In genomic region chr1:51139605-51140004, GRCm38 (mm10) we compare ENCODE assay signal across 20 mouse cellular contexts.
DNase-seq lines count a peak whose midpoint lies in the region; ATAC-seq lines count a peak whose summit lies in the region.
"Had no signal": no experiment of that assay in that cellular context is flagged by ENCODE, and none has a peak within 500 bp of the region (broad histone marks: within the 10 kb centered on the region; RNA-seq: fewer than 3 reads in every experiment).

No protein-coding gene starts in this region.

- H3K27ac ChIP-seq in limb, embryonic 12.5 days, result no peak overlapping the region
- no peak overlapping the region for H3K27ac ChIP-seq in limb, embryonic 10.5 days
- H3K27ac ChIP-seq in midbrain, embryonic 16.5 days (ENCODE audit: low read length), result no peak overlapping the region
- H3K27ac ChIP-seq in midbrain, embryonic 14.5 days (replicated peaks; ENCODE audit: low read depth, low read length), result no peak overlapping the region
- H3K27ac ChIP-seq: embryonic facial prominence, embryonic 13.5 days; embryonic facial prominence, embryonic 15.5 days; forebrain, embryonic 10.5 days; forebrain, embryonic 12.5 days had no signal

- no peaks in the 10 kb centered on the region for H3K27me3 ChIP-seq in limb, embryonic 12.5 days
- no peaks in the 10 kb centered on the region for H3K27me3 ChIP-seq in limb, embryonic 10.5 days (ENCODE audit: low read depth, poor library complexity, severe bottlenecking)
- no peaks in the 10 kb centered on the region for H3K27me3 ChIP-seq in midbrain, embryonic 16.5 days (ENCODE audit: control insufficient read depth, insufficient read depth, low read depth, low read length)
- peaks cover 4% of the 10 kb centered on the region; the same call in 1 of the 2 replicates for H3K27me3 ChIP-seq in midbrain, embryonic 14.5 days (ENCODE audit: control insufficient read depth, insufficient read depth, low read length)
- H3K27me3 ChIP-seq: embryonic facial prominence, embryonic 13.5 days; embryonic facial prominence, embryonic 15.5 days; forebrain, embryonic 12.5 days had no signal

- WGBS in limb, embryonic 12.5 days, result 71% methylated on average over 10 of the region's 10 CpGs
- 90% methylated on average over 10 of the region's 10 CpGs for WGBS in limb, embryonic 10.5 days
- 82% methylated on average over 10 of the region's 10 CpGs for WGBS in midbrain, embryonic 16.5 days
- 80% methylated on average over 10 of the region's 10 CpGs for WGBS in midbrain, embryonic 14.5 days

- H3K4me2 ChIP-seq in limb, embryonic 12.5 days, result no peak overlapping the region
- H3K4me2 ChIP-seq in midbrain, embryonic 16.5 days (ENCODE audit: low read length), result no peak overlapping the region
- no peak overlapping the region for H3K4me2 ChIP-seq in midbrain, embryonic 14.5 days (ENCODE audit: low read length)
- H3K4me2 ChIP-seq: embryonic facial prominence, embryonic 13.5 days; embryonic facial prominence, embryonic 15.5 days; forebrain, embryonic 12.5 days had no signal

- H3K9me3 ChIP-seq in limb, embryonic 12.5 days, result no peaks in the 10 kb centered on the region
- H3K9me3 ChIP-seq in limb, embryonic 10.5 days (replicated peaks), result no peaks in the 10 kb centered on the region
- no peaks in the 10 kb centered on the region for H3K9me3 ChIP-seq in midbrain, embryonic 16.5 days (replicated peaks; ENCODE audit: control insufficient read depth, low read length, poor library complexity, severe bottlenecking)
- no peaks in the 10 kb centered on the region for H3K9me3 ChIP-seq in midbrain, embryonic 14.5 days (ENCODE audit: control insufficient read depth, low read length)
- H3K9me3 ChIP-seq: embryonic facial prominence, embryonic 13.5 days; embryonic facial prominence, embryonic 15.5 days; forebrain, embryonic 10.5 days; forebrain, embryonic 12.5 days had no signal

- H3K36me3 ChIP-seq in limb, embryonic 12.5 days, result no peaks in the 10 kb centered on the region
- H3K36me3 ChIP-seq in limb, embryonic 10.5 days, result no peaks in the 10 kb centered on the region
- no peaks in the 10 kb centered on the region for H3K36me3 ChIP-seq in midbrain, embryonic 16.5 days (ENCODE audit: control insufficient read depth, insufficient read depth, low read length)
- no peaks in the 10 kb centered on the region for H3K36me3 ChIP-seq in midbrain, embryonic 14.5 days (ENCODE audit: control insufficient read depth, insufficient read depth, low read length)
- H3K36me3 ChIP-seq: embryonic facial prominence, embryonic 13.5 days; embryonic facial prominence, embryonic 15.5 days; forebrain, embryonic 10.5 days; forebrain, embryonic 12.5 days had no signal

- ATAC-seq in limb, embryonic 12.5 days (ENCODE audit: insufficient number of reproducible peaks, insufficient read depth, low FRiP score, low TSS enrichment, low read depth), result 0 out of 2 replicates have a peak, but pooled peaks have one; percentile 63
- ATAC-seq in midbrain, embryonic 16.5 days, result 0 out of 2 replicates have a peak, but pooled peaks have one; percentile 58
- ATAC-seq in midbrain, embryonic 14.5 days (ENCODE audit: low FRiP score, low TSS enrichment), result no peak; the same call in 1 of the 2 replicates
- ATAC-seq: forebrain, embryonic 16.5 days had no signal

- no peak overlapping the region for H3K9ac ChIP-seq in limb, embryonic 12.5 days (replicated peaks)
- no peak overlapping the region for H3K9ac ChIP-seq in midbrain, embryonic 16.5 days (ENCODE audit: low read depth, low read length)
- H3K9ac ChIP-seq in midbrain, embryonic 14.5 days (replicated peaks; ENCODE audit: low read length), result no peak overlapping the region
- H3K9ac ChIP-seq: embryonic facial prominence, embryonic 13.5 days; embryonic facial prominence, embryonic 15.5 days; forebrain, embryonic 12.5 days had no signal

- DNase-seq in limb, embryonic 10.5 days (ENCODE audit: low spot score), result no peak
- no peak for DNase-seq in midbrain, embryonic 14.5 days
- DNase-seq: adrenal gland, adult 2 months; adrenal gland, postnatal 10 days; adrenal gland, postnatal 25 days; cerebellum, adult 11 months; cerebellum, adult 18-20 months; cerebellum, adult 8-10 months; cerebellum, adult 9-11 months; cerebellum, postnatal 14 days; cerebellum, postnatal 36 days; embryo, embryonic 11 days had no signal

- no peak overlapping the region for H3K4me3 ChIP-seq in limb, embryonic 12.5 days (replicated peaks)
- H3K4me3 ChIP-seq in limb, embryonic 10.5 days, result no peak overlapping the region
- no peak overlapping the region for H3K4me3 ChIP-seq in midbrain, embryonic 16.5 days (ENCODE audit: low read depth, low read length)
- no peak overlapping the region for H3K4me3 ChIP-seq in midbrain, embryonic 14.5 days (replicated peaks; ENCODE audit: low read depth, low read length)
- H3K4me3 ChIP-seq: embryonic facial prominence, embryonic 13.5 days; embryonic facial prominence, embryonic 15.5 days; erythroblast, embryonic 14.5 days; forebrain, embryonic 10.5 days; forebrain, embryonic 12.5 days had no signal

- H3K4me1 ChIP-seq in limb, embryonic 12.5 days (replicated peaks), result peaks cover 32% of the 10 kb centered on the region
- peaks cover 23% of the 10 kb centered on the region for H3K4me1 ChIP-seq in limb, embryonic 10.5 days
- no peaks in the 10 kb centered on the region for H3K4me1 ChIP-seq in midbrain, embryonic 16.5 days (ENCODE audit: control insufficient read depth, insufficient read depth, low read length)
- no peaks in the 10 kb centered on the region for H3K4me1 ChIP-seq in midbrain, embryonic 14.5 days (ENCODE audit: control insufficient read depth, insufficient read depth, low read length)
- H3K4me1 ChIP-seq: embryonic facial prominence, embryonic 13.5 days; embryonic facial prominence, embryonic 15.5 days; forebrain, embryonic 12.5 days had no signal
